Mouse (Mus musculus): ENCODE results near the gene Adh6a. TPM values are rescaled to one million over a fixed set of nuclear protein-coding genes. Genes with fewer than 3 reads are reported as not detected.

Gene Adh6a
- total and polyA plus RNA-seq, 3 experiments, result 1.5 TPM; not detected in 2

GRCm38 (mm10) chr3:138335566-138335965 lies 22.5 kb downstream of the Adh6a start:
- TF ChIP-seq TCF12 (IDR thresholded peaks at IDR 0.05; ENCODE audit: low read depth, low read length), result no peak
- no peak for TF ChIP-seq USF1 (IDR thresholded peaks at IDR 0.05; ENCODE audit: low read depth, low read length)
- no peak for TF ChIP-seq BHLHE40 (IDR thresholded peaks at IDR 0.05; ENCODE audit: borderline replicate concordance, low read depth, low read length)
- no peak for TF ChIP-seq RAD21 (IDR thresholded peaks at IDR 0.05; ENCODE audit: low read depth, low read length)
- TF ChIP-seq EP300 (IDR thresholded peaks at IDR 0.05; ENCODE audit: low read depth in 1 of 2, low read length in 2 of 2), result no peak
- TF ChIP-seq CHD2 (IDR thresholded peaks at IDR 0.05; ENCODE audit: low read length), result no peak
- no peaks in the 10 kb centered on the region; a peak in 3 of 4 replicates for H3K27me3 ChIP-seq (ENCODE audit: control insufficient read depth in 1 of 2, insufficient read depth in 2 of 2, low read length in 2 of 2)
- H3K79me2 ChIP-seq (ENCODE audit: control insufficient read depth, insufficient read depth, low read length, poor library complexity), result no peaks in the 10 kb centered on the region
- H3K4me3 ChIP-seq (ENCODE audit: control insufficient read depth in 1 of 2, insufficient read depth in 1 of 2, low read depth in 2 of 2, low read length in 2 of 2), result no peak overlapping the region
- no peak overlapping the region for H3K9ac ChIP-seq (ENCODE audit: control insufficient read depth, low read depth, low read length, poor library complexity, severe bottlenecking)
- peaks cover 0 to 4% of the 10 kb centered on the region in 2 experiments; a peak in 2 of 4 replicates for H3K4me1 ChIP-seq (ENCODE audit: control insufficient read depth in 1 of 2, insufficient read depth in 2 of 2, low read length in 2 of 2)
- DNase-seq (ENCODE audit: low read depth, low spot score), result no peak
- no peak overlapping the region for H3K27ac ChIP-seq (ENCODE audit: control insufficient read depth, low read depth, low read length)
- H3K36me3 ChIP-seq (ENCODE audit: control insufficient read depth in 1 of 2, insufficient read depth in 2 of 2, low read length in 2 of 2), result no peaks in the 10 kb centered on the region
- no peaks in the 10 kb centered on the region for H3K9me3 ChIP-seq (replicated peaks; ENCODE audit: insufficient read depth, low read length)

GRCm38 (mm10) chr3:138336104-138336754 lies 23.1 kb downstream of the Adh6a start:
- no peak overlapping the region for H3K4me3 ChIP-seq (ENCODE audit: control insufficient read depth in 1 of 2, insufficient read depth in 1 of 2, low read depth in 2 of 2, low read length in 2 of 2)
- DNase-seq (ENCODE audit: low read depth, low spot score), result no peak
- TF ChIP-seq MAZ (IDR thresholded peaks at IDR 0.05; ENCODE audit: low read depth, low read length) (no peak), MAX (IDR thresholded peaks at IDR 0.05; ENCODE audit: low read length) (no peak), TAL1 (IDR thresholded peaks at IDR 0.05; ENCODE audit: low read length) (no peak), HCFC1 (IDR thresholded peaks at IDR 0.05; ENCODE audit: low read depth, low read length) (no peak), KAT2A (conservative IDR thresholded peaks at IDR 0.05; ENCODE audit: low read depth, low read length) (no peak), TBP (IDR thresholded peaks at IDR 0.05; ENCODE audit: low read depth, low read length) (no peak), ZC3H11A (IDR thresholded peaks at IDR 0.05; ENCODE audit: low read depth, low read length) (no peak), MXI1 (IDR thresholded peaks at IDR 0.05; ENCODE audit: low read depth, low read length) (no peak), SIN3A (IDR thresholded peaks at IDR 0.05; ENCODE audit: low read length) (no peak), JUND (IDR thresholded peaks at IDR 0.05; ENCODE audit: low read depth, low read length) (no peak), UBTF (IDR thresholded peaks at IDR 0.05; ENCODE audit: borderline replicate concordance, insufficient read depth, low read depth, low read length) (no peak), POLR2A (IDR thresholded peaks at IDR 0.05; ENCODE audit: control insufficient read depth in 1 of 2, insufficient read depth in 1 of 2, low read depth in 1 of 2, low read length in 2 of 2, poor library complexity in 1 of 2) (no peak), USF1 (IDR thresholded peaks at IDR 0.05; ENCODE audit: low read depth, low read length) (no peak), ZMIZ1 (IDR thresholded peaks at IDR 0.05; ENCODE audit: low read depth, low read length) (no peak), MYC (IDR thresholded peaks at IDR 0.05; ENCODE audit: low read depth, low read length) (no peak), BHLHE40 (IDR thresholded peaks at IDR 0.05; ENCODE audit: borderline replicate concordance, low read depth, low read length) (no peak), POLR2AphosphoS2 (IDR thresholded peaks at IDR 0.05; ENCODE audit: low read length) (no peak), RCOR1 (IDR thresholded peaks at IDR 0.05; ENCODE audit: low read depth, low read length) (no peak)
- H3K27ac ChIP-seq (ENCODE audit: control insufficient read depth, low read depth, low read length), result no peak overlapping the region
- H3K4me1 ChIP-seq (ENCODE audit: control insufficient read depth in 1 of 2, insufficient read depth in 2 of 2, low read length in 2 of 2), result peaks cover 0 to 4% of the 10 kb centered on the region in 2 experiments; a peak in 2 of 4 replicates
- H3K9me3 ChIP-seq (replicated peaks; ENCODE audit: insufficient read depth, low read length), result no peaks in the 10 kb centered on the region
- no peaks in the 10 kb centered on the region for H3K36me3 ChIP-seq (ENCODE audit: control insufficient read depth in 1 of 2, insufficient read depth in 2 of 2, low read length in 2 of 2)
- H3K9ac ChIP-seq (ENCODE audit: control insufficient read depth, low read depth, low read length, poor library complexity, severe bottlenecking), result no peak overlapping the region
- no peaks in the 10 kb centered on the region for H3K79me2 ChIP-seq (ENCODE audit: control insufficient read depth, insufficient read depth, low read length, poor library complexity)
- H3K27me3 ChIP-seq (ENCODE audit: control insufficient read depth in 1 of 2, insufficient read depth in 2 of 2, low read length in 2 of 2), result no peaks in the 10 kb centered on the region; a peak in 3 of 4 replicates
